Mouse (Mus musculus) brain, embryonic 14.5 days (tissue): ENCODE results near the gene Ndufs8.

Experiments used
- CTCF ChIP-seq: fragments of 200-500 bp; IDR thresholded peaks from 2 replicates; pipeline ENCODE4 v1.5.1; 2012; ENCODE audit warnings: inconsistent platforms, mild to moderate bottlenecking, moderate library complexity, borderline replicate concordance; ENCODE audit not compliant: insufficient read depth, insufficient read length; ENCODE audit errors: extremely low read depth
- POLR2A ChIP-seq: fragments of 200-500 bp; IDR thresholded peaks from 2 replicates; pipeline ENCODE4 v1.6.1; 2012; ENCODE audit warnings: mild to moderate bottlenecking, inconsistent platforms, borderline replicate concordance; ENCODE audit not compliant: poor library complexity, insufficient read depth, insufficient read length, severe bottlenecking; ENCODE audit errors: extremely low read depth

DNA sequence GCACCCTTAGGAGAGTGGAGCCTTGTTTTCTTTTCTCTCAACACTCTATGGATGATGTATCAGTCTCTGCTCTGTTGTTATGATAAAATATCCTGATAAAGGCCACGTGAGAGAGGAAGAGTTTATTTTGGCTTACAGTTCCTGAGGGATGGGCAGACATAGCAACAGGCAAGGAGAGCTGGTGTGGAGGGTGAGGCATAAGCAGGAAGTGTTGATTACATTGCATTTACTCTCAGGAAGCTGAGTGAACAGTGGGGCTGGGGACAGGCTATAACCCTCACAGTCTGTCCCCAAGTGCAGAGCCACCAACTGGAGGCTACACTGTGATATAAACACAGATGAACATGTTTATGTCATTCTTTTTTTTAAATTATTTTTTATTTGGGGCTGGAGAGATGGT lies 39.5 kb upstream of the Ndufs8 start:
- TF ChIP-seq POLR2A (no peak), CTCF (no peak)
